Mouse (Mus musculus): ENCODE data around the gene Mfsd12.
A peak's percentile ranks its signal among the peaks of the same experiment; 100 is the strongest.

DNA sequence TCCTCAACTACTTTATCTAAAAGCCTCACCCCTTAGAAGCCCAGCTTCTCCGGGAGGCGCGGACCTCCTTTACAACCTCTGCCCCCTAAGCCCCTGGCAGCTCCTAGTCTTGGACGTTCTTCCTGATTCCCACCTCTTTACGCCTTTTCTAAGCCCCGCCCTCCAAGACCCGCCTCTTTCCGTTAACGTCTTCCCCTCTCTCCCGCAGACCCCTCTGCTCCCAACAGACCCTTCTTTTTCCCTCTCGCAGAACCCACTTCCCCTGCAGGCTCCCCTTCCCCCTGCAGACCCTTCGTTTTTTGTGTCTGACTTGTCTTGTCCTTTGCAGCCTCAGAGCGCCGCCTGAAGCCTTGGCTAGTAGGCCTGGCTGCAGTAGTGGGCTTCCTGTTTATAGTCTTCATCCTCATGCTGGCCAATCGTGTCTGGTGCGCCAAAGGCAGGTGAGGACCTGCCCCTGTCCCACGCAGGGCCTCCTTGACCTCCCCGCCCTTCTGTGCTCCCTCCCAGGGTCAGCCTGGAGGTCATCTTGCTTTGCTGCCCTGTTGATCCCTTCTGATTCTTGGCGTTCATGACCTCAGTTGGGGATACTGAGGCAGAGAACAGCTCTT, 36.3 kb downstream of the Mfsd12 start:
- no peak for TF ChIP-seq CTCF (IDR thresholded peaks at IDR 0.05 in 2 of 3, conservative IDR thresholded peaks at IDR 0.05 in 1 of 3; ENCODE audit: control insufficient read depth in 1 of 3, insufficient read depth in 1 of 3, low read depth in 2 of 3, low read length in 3 of 3, poor library complexity in 1 of 3, severe bottlenecking in 1 of 3)
- TF ChIP-seq ZNF384 (IDR thresholded peaks at IDR 0.05; ENCODE audit: low read depth, low read length) = no peak
- no peak for TF ChIP-seq ZMIZ1 (IDR thresholded peaks at IDR 0.05; ENCODE audit: low read depth, low read length)
- TF ChIP-seq GATA1 (IDR thresholded peaks at IDR 0.05; ENCODE audit: low read depth, low read length) = no peak
- TF ChIP-seq POLR2A (IDR thresholded peaks at IDR 0.05; ENCODE audit: control insufficient read depth in 1 of 2, insufficient read depth in 1 of 2, low read depth in 1 of 2, low read length in 2 of 2, poor library complexity in 1 of 2) = peak in 1 of 2 experiments; percentile 55; a peak in 1 of 4 replicates
- TF ChIP-seq CHD2 (IDR thresholded peaks at IDR 0.05; ENCODE audit: low read length) = no peak
- TF ChIP-seq TAL1 (IDR thresholded peaks at IDR 0.05; ENCODE audit: low read length) = no peak

Data from MEL (cell line).